Mouse (Mus musculus) CH12.LX (cell line): ENCODE data around the gene Uchl1.

Source experiments
- CHD2 ChIP-seq: IDR thresholded peaks from 2 replicates; pipeline ENCODE4 v1.6.1; 2011; ENCODE audit warnings: low read length, improper control_type of control experiment
- CTCF ChIP-seq, 2 experiments: IDR thresholded peaks in 1 of 2; conservative IDR thresholded peaks in 1 of 2; 2 replicates each; pipeline ENCODE4 v1.5.1; 2011 to 2012; ENCODE audit warnings: low read depth in 2 of 2, low read length in 2 of 2, improper control_type of control experiment in 1 of 2, inconsistent platforms in 1 of 2, mild to moderate bottlenecking in 1 of 2, moderate library complexity in 1 of 2
- EP300 ChIP-seq: IDR thresholded peaks from 2 replicates; pipeline ENCODE4 v1.6.1; 2011; ENCODE audit warnings: low read length, improper control_type of control experiment
- POLR2A ChIP-seq: IDR thresholded peaks from 2 replicates; pipeline ENCODE4 v1.6.1; 2011; ENCODE audit warnings: low read depth, mild to moderate bottlenecking, improper control_type of control experiment, low read length
- POLR2AphosphoS2 ChIP-seq: IDR thresholded peaks from 2 replicates; pipeline ENCODE4 v1.6.1; 2011; ENCODE audit warnings: low read depth, low read length, improper control_type of control experiment
- TCF12 ChIP-seq: IDR thresholded peaks from 2 replicates; pipeline ENCODE4 v1.6.1; 2014; ENCODE audit warnings: low read depth, mild to moderate bottlenecking, inconsistent platforms, low read length, improper control_type of control experiment
- ZKSCAN1 ChIP-seq: IDR thresholded peaks from 2 replicates; pipeline ENCODE4 v1.6.1; 2012; ENCODE audit warnings: low read depth, inconsistent platforms, low read length, improper control_type of control experiment, borderline replicate concordance

DNA sequence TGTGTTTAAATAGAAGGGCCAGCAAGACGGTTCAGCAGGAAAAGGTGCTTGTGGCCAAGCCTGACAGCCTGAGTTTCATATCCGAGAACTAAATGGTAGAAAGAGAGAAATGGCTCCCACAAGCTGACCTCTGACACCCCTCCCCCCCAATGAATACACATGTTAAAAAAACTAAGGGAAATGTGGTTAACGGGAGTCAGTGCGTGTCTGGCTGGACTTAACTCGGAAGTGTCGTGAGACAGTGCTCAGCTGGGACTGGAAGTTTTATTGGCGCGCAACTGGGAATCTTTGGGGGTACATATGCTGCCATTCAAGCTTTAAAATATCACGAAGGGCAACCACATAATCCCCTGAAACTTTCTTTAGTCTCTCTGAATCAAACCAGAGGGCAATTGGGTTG lies 46.7 kb downstream of the Uchl1 start:
- TF ChIP-seq EP300 = no peak
- no peak for TF ChIP-seq CTCF (conservative IDR thresholded peaks at IDR 0.05 in 1 of 2, IDR thresholded peaks at IDR 0.05 in 1 of 2; ENCODE audit: low read depth in 2 of 2, low read length in 2 of 2)
- TF ChIP-seq CHD2 = no peak
- TF ChIP-seq ZKSCAN1 = no peak
- no peak for TF ChIP-seq POLR2AphosphoS2
- no peak for TF ChIP-seq POLR2A
- no peak for TF ChIP-seq TCF12
